Mouse (Mus musculus): ENCODE measurements at regions not wholly inside any gene's neighbourhood (a gene's known extent, or its start where the extent isn't known, plus 50 kb on each side); places are given as distances from the start of the nearest gene placed in this dataset.

GRCm38 (mm10) chr11:7010858-7011257, 52.4 kb upstream of the Adcy1 start:
- Histone ChIP-seq H3K4me3 (replicated peaks) (no peak overlapping the region), H3K9ac (no peak overlapping the region), H3K4me1 (no peaks in the 10 kb centered on the region), H3K4me2 (no peak overlapping the region), H3K36me3 (no peaks in the 10 kb centered on the region), H3K9me3 (no peaks in the 10 kb centered on the region), H3K27ac (no peak overlapping the region), H3K27me3 (replicated peaks) (no peaks in the 10 kb centered on the region)
- ATAC-seq (ENCODE audit: insufficient read depth, low FRiP score, low read depth), result no peak
- WGBS, result 78% methylated on average over 3 of the region's 3 CpGs

DNA sequence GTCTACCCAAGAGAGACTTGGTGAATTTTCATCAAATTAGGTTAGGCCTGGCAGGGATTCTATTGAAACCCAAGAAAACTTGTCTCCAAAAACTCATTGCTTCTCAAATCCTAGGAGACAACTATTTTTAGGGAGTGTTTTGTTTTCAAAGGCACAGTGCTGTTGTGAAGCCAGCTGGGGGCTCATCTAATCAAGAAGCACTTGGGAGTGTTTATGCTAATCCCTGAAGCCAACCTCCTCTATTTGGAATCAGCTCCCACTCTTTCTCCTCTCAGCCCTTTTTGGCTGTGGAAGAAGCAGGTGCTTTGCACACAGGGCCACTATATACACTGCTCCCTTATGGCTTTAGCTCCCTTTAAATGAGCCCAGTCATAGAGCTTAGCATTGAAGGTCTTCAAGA, 64.0 kb upstream of the Adcy1 start:
- Histone ChIP-seq H3K4me3 (replicated peaks) (no peak overlapping the region), H3K27ac (no peak overlapping the region), H3K4me1 (no peaks in the 10 kb centered on the region), H3K9ac (no peak overlapping the region), H3K4me2 (no peak overlapping the region), H3K9me3 (no peaks in the 10 kb centered on the region), H3K36me3 (no peaks in the 10 kb centered on the region), H3K27me3 (replicated peaks) (no peaks in the 10 kb centered on the region)
- ATAC-seq (ENCODE audit: insufficient read depth, low FRiP score, low read depth), result no peak

DNA sequence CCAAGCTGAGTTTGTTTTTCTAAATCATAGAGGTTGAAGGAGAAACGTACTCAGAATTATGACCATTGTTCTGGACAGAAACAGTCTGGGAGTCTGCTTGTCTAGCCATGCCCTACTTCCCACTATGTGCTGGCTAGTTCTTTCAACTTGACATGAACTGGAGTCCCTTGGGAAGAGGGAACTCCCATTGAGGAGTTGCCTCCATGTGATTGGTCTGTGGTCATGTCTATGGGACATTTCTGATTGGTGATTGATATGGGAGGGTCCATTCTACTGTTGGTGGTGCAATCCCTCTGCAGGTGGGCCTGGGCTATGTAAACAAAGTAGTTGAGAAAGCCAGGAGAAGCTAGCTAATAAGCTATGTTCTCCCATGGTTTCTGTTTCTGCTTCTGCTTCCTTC, 64.5 kb upstream of the Adcy1 start:
- H3K27ac ChIP-seq, result no peak overlapping the region
- no peak for ATAC-seq (ENCODE audit: insufficient read depth, low FRiP score, low read depth)
- no peaks in the 10 kb centered on the region for H3K9me3 ChIP-seq
- 67% methylated on average over 1 of the region's 1 CpGs for WGBS
- H3K36me3 ChIP-seq, result no peaks in the 10 kb centered on the region
- H3K27me3 ChIP-seq (replicated peaks), result no peaks in the 10 kb centered on the region
- H3K4me2 ChIP-seq, result no peak overlapping the region
- no peak overlapping the region for H3K9ac ChIP-seq
- no peak overlapping the region for H3K4me3 ChIP-seq (replicated peaks)
- no peaks in the 10 kb centered on the region for H3K4me1 ChIP-seq

GRCm38 (mm10) chr11:6997508-6997907, 65.8 kb upstream of the Adcy1 start:
- H3K27me3 ChIP-seq (replicated peaks), result no peaks in the 10 kb centered on the region
- H3K36me3 ChIP-seq, result no peaks in the 10 kb centered on the region
- H3K4me1 ChIP-seq, result no peaks in the 10 kb centered on the region
- H3K9me3 ChIP-seq, result no peaks in the 10 kb centered on the region
- ATAC-seq (ENCODE audit: insufficient read depth, low FRiP score, low read depth), result no peak
- no peak overlapping the region for H3K9ac ChIP-seq
- no peak overlapping the region for H3K4me2 ChIP-seq
- no peak overlapping the region for H3K4me3 ChIP-seq (replicated peaks)
- H3K27ac ChIP-seq, result no peak overlapping the region
- WGBS, result 54% methylated on average over 6 of the region's 6 CpGs

- H3K9me3 ChIP-seq, result no peaks in the 10 kb centered on the region
- no peaks in the 10 kb centered on the region for H3K36me3 ChIP-seq
- H3K4me1 ChIP-seq, result no peaks in the 10 kb centered on the region
- no peak overlapping the region for H3K27ac ChIP-seq
- H3K27me3 ChIP-seq (replicated peaks), result no peaks in the 10 kb centered on the region
- no peak overlapping the region for H3K9ac ChIP-seq
- WGBS, result 86% methylated on average over 2 of the region's 2 CpGs
- no peak for ATAC-seq (ENCODE audit: insufficient read depth, low FRiP score, low read depth)
- H3K4me3 ChIP-seq (replicated peaks), result no peak overlapping the region
- no peak overlapping the region for H3K4me2 ChIP-seq
Measured at GRCm38 (mm10) chr11:6993731-6994130, 69.6 kb upstream of the Adcy1 start.

DNA sequence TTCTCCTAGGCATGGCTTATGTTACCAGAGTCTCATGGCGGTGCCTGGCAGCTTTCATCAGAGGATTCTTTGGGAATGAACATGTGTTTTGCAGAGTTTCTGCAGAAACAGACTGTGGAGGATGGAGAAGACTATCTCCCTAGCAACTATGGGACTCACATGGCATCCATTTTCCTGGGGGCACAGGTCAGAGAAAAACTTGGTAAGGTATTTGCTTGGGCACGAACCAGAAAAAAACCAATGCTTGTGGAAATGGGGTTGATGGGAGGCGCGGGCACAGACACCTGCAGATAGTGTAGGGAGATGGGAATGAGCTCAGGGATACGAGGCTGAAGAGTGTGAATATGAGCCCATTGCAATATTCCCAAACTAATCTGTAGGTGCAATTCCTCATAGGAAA, 71.7 kb upstream of the Adcy1 start:
- Histone ChIP-seq H3K4me3 (replicated peaks) (no peak overlapping the region), H3K27me3 (replicated peaks) (no peaks in the 10 kb centered on the region), H3K36me3 (no peaks in the 10 kb centered on the region), H3K9ac (no peak overlapping the region), H3K27ac (no peak overlapping the region), H3K9me3 (no peaks in the 10 kb centered on the region), H3K4me1 (no peaks in the 10 kb centered on the region), H3K4me2 (no peak overlapping the region)
- 86% methylated on average over 5 of the region's 5 CpGs for WGBS
- ATAC-seq (ENCODE audit: insufficient read depth, low FRiP score, low read depth), result no peak

GRCm38 (mm10) chr11:6990711-6991110, 72.6 kb upstream of the Adcy1 start:
- Histone ChIP-seq H3K9me3 (no peaks in the 10 kb centered on the region), H3K4me1 (no peaks in the 10 kb centered on the region)
- 23% methylated on average over 3 of the region's 3 CpGs for WGBS

DNA sequence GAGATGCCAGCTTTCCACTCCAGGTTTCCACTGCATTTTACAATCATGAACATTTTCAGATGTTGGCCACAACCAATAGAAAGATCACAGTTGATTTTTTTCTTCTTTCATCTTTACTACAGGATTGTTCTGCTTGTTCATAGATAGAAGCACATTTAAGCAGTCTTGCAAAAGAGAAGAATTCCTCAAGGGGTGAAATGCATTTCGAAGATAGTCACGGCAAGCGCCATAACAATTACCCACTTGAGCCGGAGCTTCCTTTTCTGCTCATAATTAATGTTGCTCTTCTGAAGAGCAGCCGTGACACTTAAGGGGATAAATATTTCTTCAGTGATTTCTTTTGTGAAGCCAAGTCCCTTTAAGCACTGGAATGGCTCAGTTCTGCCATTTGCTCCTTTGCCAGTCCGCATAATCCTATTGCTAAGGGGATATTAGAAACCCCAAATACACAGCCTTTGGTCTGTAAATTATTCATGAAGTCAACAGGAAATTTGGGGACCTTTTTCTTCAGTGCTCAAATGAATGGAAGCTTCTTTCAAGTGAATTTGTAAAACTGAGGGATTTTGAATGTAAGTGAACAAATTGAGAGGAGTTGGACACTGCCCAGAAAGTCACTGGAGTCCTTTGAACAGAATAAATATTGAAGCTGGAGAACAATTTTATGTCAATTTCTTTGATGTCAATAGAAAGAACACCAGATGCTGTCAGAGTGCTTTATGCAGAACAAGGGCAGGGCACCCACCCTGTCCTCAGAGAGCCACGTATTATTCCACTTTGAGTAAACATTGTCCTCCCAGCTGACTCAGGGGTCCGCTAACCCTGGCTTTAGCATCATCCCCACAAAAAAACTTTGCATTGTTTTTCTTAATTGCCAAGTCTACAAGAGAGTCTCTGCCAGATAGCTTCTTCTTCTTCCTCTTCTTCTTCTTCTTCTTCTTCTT, 74.1 kb upstream of the Adcy1 start:
- Histone ChIP-seq H3K27ac (no peak overlapping the region), H3K9ac (no peak overlapping the region), H3K4me2 (no peak overlapping the region), H3K4me1 (no peaks in the 10 kb centered on the region), H3K27me3 (replicated peaks) (no peaks in the 10 kb centered on the region), H3K9me3 (no peaks in the 10 kb centered on the region), H3K36me3 (no peaks in the 10 kb centered on the region), H3K4me3 (replicated peaks) (no peak overlapping the region)
- ATAC-seq (ENCODE audit: insufficient read depth, low FRiP score, low read depth), result no peak
- 55% methylated on average over 8 of the region's 8 CpGs for WGBS

More at GRCm38 (mm10) chr11:6990711-6991110, 72.6 kb upstream of the Adcy1 start:
- Histone ChIP-seq H3K27ac (no peak overlapping the region), H3K36me3 (no peaks in the 10 kb centered on the region), H3K27me3 (replicated peaks) (no peaks in the 10 kb centered on the region), H3K4me2 (no peak overlapping the region), H3K9ac (no peak overlapping the region), H3K4me3 (replicated peaks) (no peak overlapping the region)
- no peak for ATAC-seq (ENCODE audit: insufficient read depth, low FRiP score, low read depth)

GRCm38 (mm10) chr11:6987995-6988394, 75.3 kb upstream of the Adcy1 start:
- Histone ChIP-seq H3K4me1 (no peaks in the 10 kb centered on the region), H3K27ac (no peak overlapping the region), H3K4me3 (replicated peaks) (no peak overlapping the region), H3K27me3 (replicated peaks) (no peaks in the 10 kb centered on the region), H3K9me3 (no peaks in the 10 kb centered on the region), H3K36me3 (no peaks in the 10 kb centered on the region), H3K9ac (no peak overlapping the region), H3K4me2 (no peak overlapping the region)
- no peak for ATAC-seq (ENCODE audit: insufficient read depth, low FRiP score, low read depth)
- 46% methylated on average over 2 of the region's 2 CpGs for WGBS

- Histone ChIP-seq H3K4me2 (no peak overlapping the region), H3K36me3 (no peaks in the 10 kb centered on the region), H3K4me3 (replicated peaks) (no peak overlapping the region), H3K4me1 (no peaks in the 10 kb centered on the region), H3K9ac (no peak overlapping the region), H3K27me3 (replicated peaks) (no peaks in the 10 kb centered on the region), H3K27ac (no peak overlapping the region), H3K9me3 (no peaks in the 10 kb centered on the region)
- ATAC-seq (ENCODE audit: insufficient read depth, low FRiP score, low read depth), result no peak
- WGBS, result 61% methylated on average over 1 of the region's 1 CpGs
Measured at GRCm38 (mm10) chr11:6987105-6987504, 76.2 kb upstream of the Adcy1 start.

- H3K4me3 ChIP-seq (replicated peaks), result no peak overlapping the region
- H3K4me2 ChIP-seq, result no peak overlapping the region
- no peak overlapping the region for H3K9ac ChIP-seq
- WGBS, result 90% methylated on average over 7 of the region's 7 CpGs
- no peak for ATAC-seq (ENCODE audit: insufficient read depth, low FRiP score, low read depth)
- H3K27ac ChIP-seq, result no peak overlapping the region
- no peaks in the 10 kb centered on the region for H3K36me3 ChIP-seq
- H3K9me3 ChIP-seq, result no peaks in the 10 kb centered on the region
- no peaks in the 10 kb centered on the region for H3K4me1 ChIP-seq
- no peaks in the 10 kb centered on the region for H3K27me3 ChIP-seq (replicated peaks)
Measured at GRCm38 (mm10) chr11:6982076-6982475, 81.2 kb upstream of the Adcy1 start.

DNA sequence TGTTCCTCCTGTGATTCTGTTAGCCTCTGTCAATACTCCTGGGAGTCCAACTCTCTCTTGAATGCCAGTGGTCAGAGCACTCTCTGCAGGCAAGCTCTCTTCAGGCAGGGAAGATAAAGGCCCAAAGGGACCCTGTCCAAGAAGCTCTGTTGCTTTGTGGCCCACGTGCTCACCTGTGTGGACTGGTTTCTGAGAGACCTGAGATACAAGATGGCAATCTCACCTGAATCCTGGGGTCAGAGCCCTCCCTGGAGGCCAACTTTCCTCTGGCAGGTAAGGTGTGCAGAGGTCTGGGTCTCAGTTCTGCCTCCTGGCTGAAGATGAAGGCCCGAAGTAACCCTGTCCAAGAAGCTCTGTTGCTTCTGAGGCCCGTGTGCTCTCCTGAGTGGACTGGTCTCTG, 83.6 kb upstream of the Adcy1 start:
- Histone ChIP-seq H3K9me3 (no peaks in the 10 kb centered on the region), H3K4me2 (no peak overlapping the region), H3K4me1 (no peaks in the 10 kb centered on the region), H3K4me3 (replicated peaks) (no peak overlapping the region), H3K36me3 (no peaks in the 10 kb centered on the region), H3K9ac (no peak overlapping the region), H3K27me3 (replicated peaks) (no peaks in the 10 kb centered on the region), H3K27ac (no peak overlapping the region)
- ATAC-seq (ENCODE audit: insufficient read depth, low FRiP score, low read depth), result no peak
- 79% methylated on average over 3 of the region's 3 CpGs for WGBS

DNA sequence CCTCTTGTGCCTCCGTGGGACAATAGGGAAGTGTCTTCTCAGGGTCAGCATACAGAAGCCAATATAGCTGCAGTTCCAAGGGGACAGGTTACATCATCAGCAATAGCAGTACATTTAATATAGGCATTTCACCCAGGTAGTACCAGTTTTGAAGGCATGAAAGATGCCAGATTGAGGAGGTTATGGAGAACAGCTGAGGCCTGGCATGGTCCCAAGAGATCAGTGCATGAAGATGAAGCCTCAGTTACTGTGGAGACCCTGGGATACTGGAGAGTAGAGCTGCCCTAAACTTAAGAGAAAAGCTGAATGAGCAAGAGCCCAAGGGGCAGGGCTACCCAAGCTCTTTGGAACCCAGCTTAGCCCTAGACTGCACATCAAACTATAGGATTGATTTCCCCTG, 94.1 kb upstream of the Adcy1 start:
- Histone ChIP-seq H3K27me3 (replicated peaks) (no peaks in the 10 kb centered on the region), H3K36me3 (no peaks in the 10 kb centered on the region), H3K27ac (no peak overlapping the region), H3K4me1 (no peaks in the 10 kb centered on the region), H3K9me3 (no peaks in the 10 kb centered on the region), H3K4me2 (no peak overlapping the region), H3K9ac (no peak overlapping the region), H3K4me3 (replicated peaks) (no peak overlapping the region)
- no peak for ATAC-seq (ENCODE audit: insufficient read depth, low FRiP score, low read depth)
- WGBS, result 56% methylated on average over 1 of the region's 1 CpGs

Measured in stomach, embryonic 15.5 days (tissue).